Mouse (Mus musculus) kidney, embryonic 16.5 days (tissue): ENCODE measurements at regions not wholly inside any gene's neighbourhood (a gene's known extent, or its start where the extent isn't known, plus 50 kb on each side); places are given as distances from the start of the nearest gene placed in this dataset.

ENCODE experiments used
- ATAC-seq: fragments of 200-750 bp; cut with Nextera tagmentation; 2 replicates; pipeline ENCODE4 v1.8.0; 2017; ENCODE audit warnings: moderate TSS enrichment; ENCODE audit not compliant: low FRiP score, low TSS enrichment
- H3K27ac ChIP-seq: fragments of 300-500 bp; sonication (generic); 2 replicates; pipeline ENCODE4 v1.5.1; 2014; ENCODE audit warnings: low read length
- H3K27me3 ChIP-seq: fragments of 300-500 bp; sonication (generic); 2 replicates; pipeline ENCODE4 v1.6.1; 2014; ENCODE audit warnings: low read length, control low read depth, mixed read lengths; ENCODE audit not compliant: insufficient read depth
- H3K36me3 ChIP-seq: fragments of 300-500 bp; sonication (generic); 2 replicates; pipeline ENCODE4 v1.6.1; 2014; ENCODE audit warnings: low read length, control low read depth, mixed read lengths; ENCODE audit not compliant: insufficient read depth
- H3K4me1 ChIP-seq: fragments of 300-500 bp; sonication (generic); 2 replicates; pipeline ENCODE4 v1.6.1; 2014; ENCODE audit warnings: low read length, control low read depth, mixed read lengths; ENCODE audit not compliant: insufficient read depth
- H3K4me2 ChIP-seq: fragments of 300-500 bp; sonication (generic); replicated peaks from 2 replicates; pipeline ENCODE4 v1.6.1; 2014; ENCODE audit warnings: low read depth, low read length
- H3K4me3 ChIP-seq: fragments of 300-500 bp; sonication (generic); 2 replicates; pipeline ENCODE4 v1.5.1; 2014; ENCODE audit warnings: mild to moderate bottlenecking, low read length
- H3K9ac ChIP-seq: fragments of 300-500 bp; sonication (generic); replicated peaks from 2 replicates; pipeline ENCODE4 v1.6.1; 2014; ENCODE audit warnings: low read length
- H3K9me3 ChIP-seq: fragments of 300-500 bp; sonication (generic); 2 replicates; pipeline ENCODE4 v1.6.1; 2016; ENCODE audit warnings: low read length, control low read depth
- WGBS: fragments of 180-500 bp; shearing (Covaris S2); extraction: QIAGEN DNeasy Blood & Tissue Kit; methylation state at CpG from one replicate; pipeline ENCODE4 v1.1.7; 2014; 5-methylcytosine and 5-hydroxymethylcytosine counted together

DNA sequence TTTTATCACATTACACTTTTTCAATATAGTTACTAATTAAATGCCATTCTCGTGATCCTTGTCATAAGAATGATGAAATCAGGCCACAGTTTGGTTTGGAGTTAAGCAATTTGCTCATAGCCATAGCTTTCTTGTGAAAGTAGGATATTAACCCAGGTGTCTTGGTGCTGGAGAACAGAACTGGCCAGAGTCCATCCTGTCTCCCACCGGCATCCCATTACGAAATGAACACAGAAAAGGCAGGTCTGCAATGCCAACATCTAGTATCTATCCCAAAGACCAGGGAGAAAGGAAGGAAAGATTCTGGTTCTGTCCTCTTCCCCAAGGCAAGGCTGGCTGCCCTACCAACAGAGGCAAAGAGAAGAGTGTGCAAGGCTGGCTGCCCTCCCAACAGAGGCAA, 61.6 kb upstream of the Avpr1a start:
- no peak for ATAC-seq
- H3K9ac ChIP-seq = no peak overlapping the region
- no peaks in the 10 kb centered on the region for H3K27me3 ChIP-seq
- no peaks in the 10 kb centered on the region for H3K36me3 ChIP-seq
- no peak overlapping the region for H3K4me2 ChIP-seq
- H3K4me1 ChIP-seq = no peaks in the 10 kb centered on the region
- H3K27ac ChIP-seq = no peak overlapping the region
- no peak overlapping the region for H3K4me3 ChIP-seq
- WGBS = 89% methylated on average over 3 of the region's 3 CpGs
- H3K9me3 ChIP-seq = no peaks in the 10 kb centered on the region

DNA sequence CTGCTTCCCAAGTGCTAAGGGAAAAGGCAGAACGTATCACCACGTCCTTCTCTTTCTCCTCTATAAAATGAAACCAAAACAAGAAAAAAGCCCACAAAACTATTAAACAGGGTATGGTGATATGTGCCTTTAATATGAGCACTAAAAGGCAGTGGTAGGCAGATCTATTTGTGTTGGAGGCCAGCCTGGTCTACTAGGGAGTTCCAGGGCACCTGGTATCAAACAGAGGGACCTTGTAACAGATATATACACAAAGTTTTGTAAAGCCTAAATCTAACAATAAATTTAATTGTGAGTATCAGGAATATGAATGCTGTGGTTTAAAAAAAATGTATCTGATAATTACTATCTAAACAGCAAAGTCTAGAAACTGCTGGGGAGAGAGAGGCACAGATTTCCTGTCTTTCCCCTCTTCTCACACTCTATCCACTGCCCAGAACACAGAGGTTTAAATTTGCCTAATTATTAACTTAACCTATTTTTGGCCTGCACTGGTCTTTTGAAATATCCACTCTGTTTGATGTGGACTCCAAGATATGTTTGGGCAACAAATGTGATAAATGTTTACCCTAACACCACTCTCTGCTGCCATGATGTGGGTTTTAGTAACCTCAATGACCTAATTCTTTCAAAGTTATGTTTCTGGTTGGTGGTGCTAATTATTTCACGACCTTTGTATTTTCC, 68.5 kb upstream of the Avpr1a start:
- H3K27me3 ChIP-seq = no peaks in the 10 kb centered on the region
- 0 out of 2 replicates have a peak, but pooled peaks have one; percentile 35 for ATAC-seq
- no peaks in the 10 kb centered on the region for H3K36me3 ChIP-seq
- H3K4me2 ChIP-seq = no peak overlapping the region
- no peak overlapping the region for H3K9ac ChIP-seq
- 79% methylated on average over 3 of the region's 3 CpGs for WGBS
- H3K27ac ChIP-seq = no peak overlapping the region
- H3K4me1 ChIP-seq = no peaks in the 10 kb centered on the region
- H3K9me3 ChIP-seq = no peaks in the 10 kb centered on the region
- no peak overlapping the region for H3K4me3 ChIP-seq

DNA sequence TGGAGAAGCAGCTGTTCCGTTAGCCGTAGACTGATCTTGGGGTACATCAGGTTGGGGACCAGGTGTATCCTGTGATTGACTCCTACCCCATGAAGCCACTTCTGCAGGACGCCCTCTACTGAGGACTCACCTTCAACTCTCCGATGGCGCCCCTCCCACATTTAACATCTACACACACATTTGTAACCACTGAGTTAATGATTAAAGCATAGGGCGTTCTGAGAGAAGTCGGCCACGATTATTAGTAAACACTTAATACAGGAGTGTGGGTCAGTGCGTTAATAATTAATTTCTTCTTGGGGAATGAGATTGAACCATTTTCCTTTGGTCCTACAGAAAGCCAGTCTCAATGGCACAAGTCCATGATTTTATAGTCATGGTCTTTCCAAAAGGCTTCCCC, 105.0 kb upstream of the Avpr1a start:
- Histone ChIP-seq H3K4me1 (peaks cover 3% of the 10 kb centered on the region; the same call in 1 of the 2 replicates), H3K27me3 (no peaks in the 10 kb centered on the region), H3K36me3 (no peaks in the 10 kb centered on the region), H3K4me3 (no peak overlapping the region), H3K9ac (no peak overlapping the region), H3K9me3 (peaks cover 7% of the 10 kb centered on the region; the same call in 1 of the 2 replicates), H3K27ac (0 out of 2 replicates have a peak overlapping the region, but pooled peaks have one; percentile 31), H3K4me2 (no peak overlapping the region)
- ATAC-seq = peak; percentile 74
- WGBS = 68% methylated on average over 9 of the region's 9 CpGs

DNA sequence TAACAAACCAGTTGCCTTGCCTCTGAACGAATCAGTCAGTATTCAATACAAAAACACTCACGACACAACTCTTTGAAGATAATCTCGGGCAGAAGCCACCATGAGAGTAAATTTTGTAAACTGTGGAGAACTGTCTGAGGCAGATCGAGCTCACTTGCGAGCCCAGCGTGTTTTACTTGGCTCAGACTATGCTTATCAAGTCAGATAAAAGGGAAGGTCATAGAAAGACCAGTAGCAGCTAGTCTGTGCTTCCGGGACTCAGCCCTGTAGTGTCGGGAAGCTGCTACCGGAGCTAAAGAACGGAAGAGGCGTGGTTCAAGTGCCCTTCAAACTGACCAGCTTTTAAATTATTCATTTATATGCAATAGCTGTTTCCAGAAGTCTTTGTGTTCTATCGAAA, 105.9 kb upstream of the Avpr1a start:
- peaks cover 3% of the 10 kb centered on the region; the same call in 1 of the 2 replicates for H3K4me1 ChIP-seq
- peaks cover 7% of the 10 kb centered on the region; the same call in 1 of the 2 replicates for H3K9me3 ChIP-seq
- no peak overlapping the region for H3K4me3 ChIP-seq
- no peaks in the 10 kb centered on the region for H3K27me3 ChIP-seq
- H3K27ac ChIP-seq = 0 out of 2 replicates have a peak overlapping the region, but pooled peaks have one; percentile 5
- WGBS = 60% methylated on average over 12 of the region's 12 CpGs
- no peak overlapping the region for H3K4me2 ChIP-seq
- ATAC-seq = peak; percentile 76
- no peaks in the 10 kb centered on the region for H3K36me3 ChIP-seq
- no peak overlapping the region for H3K9ac ChIP-seq

DNA sequence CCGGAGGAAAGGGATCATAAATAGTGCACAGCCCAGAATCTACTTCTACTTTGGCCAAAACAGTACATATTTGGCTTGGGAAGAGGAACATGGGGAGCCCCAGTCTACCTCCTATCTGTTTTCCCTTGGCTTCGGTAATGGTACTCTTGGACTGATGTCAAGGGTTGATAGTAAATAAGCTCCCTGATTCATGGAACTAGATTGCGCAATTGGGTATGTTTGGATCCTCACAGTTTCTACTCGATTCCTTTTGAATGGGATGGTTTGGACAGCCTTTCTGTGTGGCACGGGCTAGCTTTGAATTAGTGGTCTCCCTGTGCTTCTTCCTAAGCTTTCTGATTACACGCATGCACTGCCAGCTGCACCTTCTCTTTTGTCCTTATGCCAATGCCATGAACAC, 121.4 kb upstream of the Avpr1a start:
- Histone ChIP-seq H3K4me2 (no peak overlapping the region), H3K4me1 (no peaks in the 10 kb centered on the region), H3K9ac (no peak overlapping the region), H3K27me3 (no peaks in the 10 kb centered on the region), H3K4me3 (no peak overlapping the region), H3K9me3 (no peaks in the 10 kb centered on the region), H3K27ac (no peak overlapping the region), H3K36me3 (no peaks in the 10 kb centered on the region)
- 89% methylated on average over 6 of the region's 6 CpGs for WGBS
- no peak for ATAC-seq

DNA sequence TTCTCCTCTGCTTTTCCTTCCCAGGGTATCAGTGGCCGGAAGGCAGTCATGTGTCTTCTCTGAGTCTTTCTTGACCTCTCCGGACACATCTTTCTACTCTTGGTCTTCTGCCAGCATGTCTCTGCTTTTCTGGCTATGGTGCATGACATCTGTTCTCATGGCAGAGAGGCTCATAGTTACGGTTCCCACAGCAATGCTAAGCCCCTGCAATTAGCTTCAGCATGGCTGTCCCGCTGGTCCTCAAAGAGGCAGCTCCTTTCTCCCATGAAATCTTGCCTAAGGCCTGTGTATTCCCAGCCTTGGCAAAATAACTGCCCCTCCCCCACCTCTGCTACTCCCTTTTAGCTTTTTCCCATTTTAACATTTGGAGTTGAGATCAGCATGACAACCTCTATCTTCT, 129.4 kb upstream of the Avpr1a start:
- H3K27me3 ChIP-seq = no peaks in the 10 kb centered on the region
- H3K4me3 ChIP-seq = no peak overlapping the region
- no peaks in the 10 kb centered on the region for H3K9me3 ChIP-seq
- ATAC-seq = no peak
- H3K27ac ChIP-seq = no peak overlapping the region
- no peak overlapping the region for H3K9ac ChIP-seq
- H3K4me1 ChIP-seq = no peaks in the 10 kb centered on the region
- H3K4me2 ChIP-seq = no peak overlapping the region
- no peaks in the 10 kb centered on the region for H3K36me3 ChIP-seq
- WGBS = 79% methylated on average over 4 of the region's 4 CpGs

DNA sequence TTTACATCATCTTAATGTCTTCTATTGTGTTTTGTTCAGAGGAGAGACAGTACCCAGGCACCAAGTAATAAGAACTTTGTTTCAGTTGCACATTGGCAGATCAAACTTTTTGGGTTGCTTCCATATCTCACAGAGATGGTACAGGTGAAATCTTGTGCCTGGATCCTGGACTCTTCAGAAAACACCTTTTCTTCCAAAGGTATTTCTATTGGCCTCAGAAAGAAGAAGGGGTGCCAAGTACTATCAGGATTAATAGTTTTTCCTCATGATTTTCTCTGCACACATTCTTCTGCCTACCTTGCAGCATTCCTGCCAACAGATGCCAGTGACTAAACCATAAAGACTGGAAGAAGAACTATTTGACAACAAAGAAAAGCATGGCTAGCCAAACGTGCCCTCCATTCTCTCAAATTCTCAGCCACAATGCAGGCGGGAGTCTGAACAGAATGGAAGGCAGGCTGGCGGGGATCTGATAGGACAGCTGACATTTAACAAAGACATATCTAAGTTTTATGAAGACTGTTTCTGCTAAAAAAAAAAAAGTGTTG, 137.6 kb upstream of the Avpr1a start:
- Histone ChIP-seq H3K4me2 (no peak overlapping the region), H3K27me3 (no peaks in the 10 kb centered on the region), H3K36me3 (no peaks in the 10 kb centered on the region), H3K4me1 (no peaks in the 10 kb centered on the region), H3K9me3 (no peaks in the 10 kb centered on the region), H3K9ac (no peak overlapping the region), H3K27ac (no peak overlapping the region), H3K4me3 (no peak overlapping the region)
- ATAC-seq = no peak
- WGBS = 65% methylated on average over 3 of the region's 3 CpGs

DNA sequence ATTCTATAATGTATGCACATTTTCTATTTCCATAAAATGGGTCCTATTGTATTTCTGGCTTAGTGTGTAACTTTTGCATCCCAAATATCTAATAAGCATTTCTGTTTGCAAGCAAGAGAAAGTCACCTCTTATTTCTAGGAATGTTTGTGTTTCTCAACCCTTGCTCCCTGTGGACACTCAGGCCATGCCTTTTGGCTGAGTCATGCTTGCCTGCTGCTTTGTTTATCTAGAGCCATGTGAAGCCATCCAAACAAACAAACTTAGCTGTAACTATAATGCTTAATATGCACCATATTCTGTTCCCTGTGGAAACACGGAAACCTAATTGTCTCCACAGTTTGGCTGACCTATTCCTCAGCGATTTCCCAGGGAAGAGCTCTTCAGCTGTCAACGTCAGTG, 139.6 kb upstream of the Avpr1a start:
- no peak overlapping the region for H3K9ac ChIP-seq
- H3K9me3 ChIP-seq = no peaks in the 10 kb centered on the region
- H3K4me3 ChIP-seq = no peak overlapping the region
- 91% methylated on average over 3 of the region's 3 CpGs for WGBS
- no peak overlapping the region for H3K4me2 ChIP-seq
- H3K27me3 ChIP-seq = no peaks in the 10 kb centered on the region
- no peaks in the 10 kb centered on the region for H3K36me3 ChIP-seq
- no peak overlapping the region for H3K27ac ChIP-seq
- no peaks in the 10 kb centered on the region for H3K4me1 ChIP-seq
- no peak for ATAC-seq

DNA sequence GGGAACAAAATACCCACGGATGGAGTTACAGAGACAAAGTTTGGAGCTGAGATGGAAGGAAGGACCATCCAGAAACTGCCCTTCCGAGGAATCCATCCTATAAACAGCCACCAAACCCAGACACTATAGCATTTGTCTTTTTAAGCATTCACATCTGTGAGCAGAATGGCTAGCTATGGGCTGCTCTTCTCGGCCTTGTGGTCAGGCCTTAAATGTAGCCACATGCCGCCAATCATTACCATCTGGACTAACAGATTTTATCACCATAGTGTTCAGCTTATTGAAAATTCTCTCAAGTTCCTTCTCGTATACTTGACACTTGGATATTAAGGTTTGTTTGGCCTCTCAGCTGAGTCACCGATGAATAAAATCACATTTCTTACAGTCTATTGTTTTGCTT, 146.0 kb upstream of the Avpr1a start:
- no peak for ATAC-seq
- WGBS = 80% methylated on average over 6 of the region's 6 CpGs

DNA sequence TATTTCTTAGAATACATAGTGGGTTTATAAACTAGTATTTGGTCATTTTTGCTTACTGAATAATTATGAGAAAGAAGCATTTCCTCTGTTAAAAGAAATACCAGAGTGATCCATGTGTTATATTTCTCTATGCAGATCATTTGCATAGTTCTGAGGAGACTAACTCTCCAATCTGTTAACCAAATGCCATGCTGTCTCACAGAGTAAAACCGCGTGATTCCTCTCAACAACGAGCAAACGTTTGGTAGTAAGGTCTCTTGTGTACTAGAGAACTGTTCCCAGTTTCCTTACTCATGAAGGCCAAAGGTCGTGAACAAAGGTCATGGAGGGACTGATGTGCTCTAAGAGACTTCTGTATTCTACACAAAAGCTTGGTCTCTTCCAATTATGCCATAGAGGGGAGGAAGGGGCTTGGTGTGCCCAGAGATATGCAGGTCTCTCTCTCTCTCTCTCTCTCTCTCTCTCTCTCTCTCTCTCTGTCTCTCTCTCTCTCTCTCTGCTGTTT, 152.3 kb upstream of the Avpr1a start:
- no peak overlapping the region for H3K27ac ChIP-seq
- no peak overlapping the region for H3K9ac ChIP-seq
- no peaks in the 10 kb centered on the region for H3K27me3 ChIP-seq
- WGBS = 77% methylated on average over 5 of the region's 5 CpGs
- no peak overlapping the region for H3K4me3 ChIP-seq
- no peak overlapping the region for H3K4me2 ChIP-seq
- no peak for ATAC-seq
- H3K4me1 ChIP-seq = no peaks in the 10 kb centered on the region
- no peaks in the 10 kb centered on the region for H3K9me3 ChIP-seq
- H3K36me3 ChIP-seq = no peaks in the 10 kb centered on the region

More for the DNA sequence above, 146.0 kb upstream of the Avpr1a start:
- Histone ChIP-seq H3K27me3 (no peaks in the 10 kb centered on the region), H3K4me3 (no peak overlapping the region), H3K4me2 (no peak overlapping the region), H3K9me3 (no peaks in the 10 kb centered on the region), H3K9ac (no peak overlapping the region), H3K4me1 (no peaks in the 10 kb centered on the region), H3K27ac (no peak overlapping the region), H3K36me3 (no peaks in the 10 kb centered on the region)
